Mouse (Mus musculus) liver, postnatal 0 days (tissue): ENCODE measurements around the gene Krt19.

Source experiments
- CTCF ChIP-seq: sonication (generic); IDR thresholded peaks from 2 replicates; pipeline ENCODE4 v1.5.1; 2016; ENCODE audit warnings: antibody characterized with exemption, low read depth
- EP300 ChIP-seq: IDR thresholded peaks from 2 replicates; pipeline ENCODE4 v1.6.1; 2016; ENCODE audit warnings: antibody characterized with exemption, low read depth, mild to moderate bottlenecking

DNA sequence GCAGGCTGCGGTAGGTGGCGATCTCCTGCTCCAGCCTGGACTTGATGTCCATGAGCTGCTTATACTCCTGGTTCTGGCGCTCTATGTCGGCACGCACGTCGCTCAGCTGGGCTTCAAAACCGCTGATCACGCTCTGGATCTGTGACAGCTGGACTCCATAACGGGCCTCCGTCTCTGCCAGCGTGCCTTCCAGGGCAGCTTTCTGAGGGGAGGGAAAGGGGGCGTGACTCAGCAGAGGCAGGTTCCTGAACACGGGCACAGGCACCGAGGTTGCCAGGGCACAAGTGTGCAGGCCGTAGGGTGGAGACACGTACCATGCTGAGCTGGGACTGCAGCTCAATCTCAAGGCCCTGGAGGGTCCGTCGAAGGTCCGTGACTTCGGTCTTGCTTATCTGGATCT is 7.5 kb downstream of the Krt19 start:
- TF ChIP-seq CTCF, result no peak
- no peak for TF ChIP-seq EP300
